Mouse (Mus musculus): Measurements from ENCODE around the gene Hsd3b5.
"Not testable (repeated sequence)": the region's sequence is repeated elsewhere in the genome, so short reads cannot be mapped to it uniquely, and the experiment has no call there.

Gene Hsd3b5

DNA sequence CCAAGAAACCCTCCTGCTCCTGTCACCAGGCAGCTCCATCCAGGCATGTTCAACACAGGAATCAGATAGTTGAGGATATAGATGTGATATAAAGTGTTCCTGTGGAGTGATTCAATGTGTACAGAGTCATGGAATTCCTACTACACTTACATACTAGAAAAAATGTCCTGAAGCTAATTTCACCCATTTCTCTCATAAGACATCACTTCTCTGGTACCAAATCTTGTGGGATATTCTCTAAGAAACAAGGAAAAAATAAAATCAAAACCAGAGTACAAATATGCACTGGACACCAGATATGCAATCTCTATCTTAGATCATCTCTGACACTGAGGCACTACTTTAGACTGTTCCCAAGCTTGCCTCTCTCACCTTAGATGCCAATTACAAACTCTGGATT, at the start of gene Hsd3b5:
TSS of gene Hsd3b5 (minus strand) at position 101 of the 400 bp plus-strand sequence.
- no peak for DNase-seq (ENCODE audit: low read depth, low spot score)

GRCm38 (mm10) chr3:98635145-98635544, 5.1 kb upstream of the Hsd3b5 start:
- DNase-seq (ENCODE audit: low read depth, low spot score), result no peak

DNA sequence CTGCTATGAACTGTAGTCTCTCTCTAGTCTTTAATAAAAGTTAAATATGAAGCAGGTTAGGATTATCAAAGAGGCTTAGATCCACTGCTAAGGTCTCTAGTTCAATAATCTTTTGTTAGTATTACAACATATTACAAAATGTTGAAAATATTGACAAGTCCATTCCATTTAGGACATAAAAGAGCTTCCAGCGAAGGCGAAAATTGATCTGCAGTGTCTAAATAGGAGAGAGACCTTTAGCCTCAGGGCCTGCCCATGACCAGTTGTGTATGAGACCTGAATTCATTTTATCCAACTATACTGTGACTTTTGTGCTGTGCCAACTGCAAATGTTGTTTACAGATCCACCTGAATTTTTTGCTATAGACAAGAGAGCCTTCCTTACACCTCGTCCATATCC, 419 bp downstream of the Hsd3b5 start:
- DNase-seq (ENCODE audit: low read depth, low spot score), result no peak

DNA sequence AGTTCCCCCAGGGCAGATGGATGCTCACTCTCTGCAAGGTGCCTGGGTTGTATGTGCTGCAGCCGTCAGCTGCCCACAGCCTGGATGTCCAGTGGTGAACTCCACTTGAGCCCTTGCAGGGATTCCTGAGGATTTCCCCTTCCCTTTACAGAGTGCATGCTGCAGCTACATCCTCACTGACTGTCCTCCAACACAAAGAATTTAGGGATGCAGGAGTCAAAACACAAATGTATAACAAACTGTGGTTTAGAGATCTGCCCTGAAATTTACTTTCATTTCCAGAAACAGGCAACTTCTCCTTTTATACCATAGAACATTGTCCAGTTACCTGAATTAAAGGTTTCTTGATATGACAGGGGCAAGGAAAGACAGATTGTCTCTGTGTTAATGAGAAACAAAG, 13.3 kb downstream of the Hsd3b5 start:
- not testable (repeated sequence) for DNase-seq (ENCODE audit: low read depth, low spot score)

DNA sequence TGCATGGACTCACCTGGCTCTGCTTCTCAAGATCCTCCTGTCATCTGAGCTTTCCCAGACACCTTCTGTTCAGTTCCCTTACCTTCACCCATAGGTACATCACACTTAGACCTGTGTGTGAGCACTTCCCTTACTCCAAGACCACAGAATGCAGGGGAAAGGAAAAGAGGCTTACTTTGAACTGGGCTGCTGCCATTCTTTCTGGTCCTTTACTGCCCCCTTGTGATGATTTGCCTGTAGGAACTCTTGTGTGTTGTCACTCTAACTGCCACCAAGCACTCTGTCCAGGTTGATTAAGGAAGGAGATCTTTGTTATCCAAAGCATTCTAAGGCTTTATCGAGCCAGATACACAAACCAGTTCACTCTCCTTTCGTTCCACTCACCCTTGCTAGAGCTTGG, 13.8 kb downstream of the Hsd3b5 start:
- not testable (repeated sequence) for DNase-seq (ENCODE audit: low read depth, low spot score)

- DNase-seq (ENCODE audit: low read depth, low spot score), result not testable (repeated sequence)
Observed at GRCm38 (mm10) chr3:98614406-98614927, 15.6 kb downstream of the Hsd3b5 start.

DNA sequence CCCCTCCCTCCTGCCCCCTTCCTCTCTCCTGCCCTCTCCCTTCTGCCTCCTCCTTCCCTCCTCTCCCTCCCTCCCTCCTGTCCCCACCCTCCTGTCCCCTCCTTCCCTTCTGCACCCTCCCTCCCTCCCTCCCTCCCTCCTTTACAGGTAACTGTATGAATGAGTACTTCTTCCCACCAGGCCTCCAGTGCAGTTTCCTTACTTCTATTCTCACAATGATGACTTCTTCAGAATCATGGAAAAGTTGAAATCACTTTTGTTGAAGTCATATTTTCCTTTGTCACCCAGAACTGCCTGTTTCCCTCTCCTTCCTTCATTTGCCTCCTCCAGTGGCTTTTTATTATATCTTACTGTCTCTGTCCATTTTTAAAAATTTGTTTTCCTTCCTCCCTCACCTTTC, 16.1 kb downstream of the Hsd3b5 start:
- no peak for DNase-seq (ENCODE audit: low read depth, low spot score)

DNA sequence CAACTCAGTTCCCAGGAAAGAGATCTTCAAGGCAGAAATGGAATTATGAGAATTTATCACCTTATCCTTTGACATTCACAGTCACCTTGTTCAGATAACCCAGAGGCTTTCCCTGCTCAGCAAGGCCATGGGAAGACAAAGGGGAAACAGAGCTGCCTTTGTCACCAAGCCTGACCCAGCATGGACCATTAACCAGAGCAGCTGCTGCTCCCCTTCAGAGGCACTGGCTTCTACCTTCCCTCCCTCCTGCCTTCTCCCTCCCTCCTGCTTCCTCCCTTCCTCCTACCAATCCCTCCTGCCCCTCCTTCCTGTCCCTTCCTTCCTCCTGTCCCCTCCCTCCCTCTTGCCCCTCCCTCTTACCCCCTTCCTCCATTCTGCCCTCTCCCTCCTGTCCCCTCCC, 16.5 kb downstream of the Hsd3b5 start:
- DNase-seq (ENCODE audit: low read depth, low spot score), result not testable (repeated sequence)

DNA sequence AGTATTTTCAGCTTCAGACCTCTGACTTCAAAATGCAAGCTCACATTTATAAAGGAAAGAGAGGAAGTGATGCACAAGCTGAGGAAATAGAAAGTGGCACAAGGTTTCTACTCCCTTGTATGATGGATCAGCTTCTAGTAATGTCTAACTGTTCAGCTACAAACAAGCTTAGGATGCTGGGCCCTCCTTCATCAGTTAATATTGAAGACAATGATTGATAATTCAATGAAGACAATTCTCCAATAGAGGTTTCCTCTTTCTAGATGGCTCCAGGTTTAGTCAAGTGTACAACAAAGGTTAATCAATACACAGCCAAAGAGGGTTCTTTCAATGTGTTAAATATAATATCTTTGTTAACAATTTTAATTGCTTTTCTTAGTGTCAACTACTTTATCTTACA, 41.3 kb downstream of the Hsd3b5 start, which contains the start of gene Gm10681:
TSS of gene Gm10681 (minus strand) at position 101 of the 400 bp plus-strand sequence.
- no peak for DNase-seq (ENCODE audit: low read depth, low spot score)

GRCm38 (mm10) chr3:98587721-98588120, 42.3 kb downstream of the Hsd3b5 start:
- DNase-seq (ENCODE audit: low read depth, low spot score), result no peak

DNA sequence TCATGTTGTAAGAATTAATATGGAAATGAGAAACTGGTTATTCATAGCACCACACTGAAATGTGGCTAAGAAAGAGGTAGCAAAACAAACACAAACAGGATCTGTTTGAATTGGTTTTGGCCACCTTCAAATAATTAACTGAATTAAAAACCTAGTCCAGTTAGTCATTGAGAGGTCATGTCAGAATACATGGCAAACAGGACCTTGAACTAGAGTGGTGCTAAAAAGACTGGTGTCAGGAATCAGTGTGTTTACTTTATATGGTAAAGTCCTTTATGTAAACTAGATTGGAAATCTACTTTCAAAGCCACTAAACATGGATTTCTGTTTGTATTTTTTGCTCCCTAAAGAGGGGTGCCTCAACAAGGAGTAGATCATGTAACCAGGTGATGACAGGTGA, 47.4 kb downstream of the Hsd3b5 start:
- DNase-seq (ENCODE audit: low read depth, low spot score), result not testable (repeated sequence)

- DNase-seq (ENCODE audit: low read depth, low spot score), result not testable (repeated sequence)
Observed at GRCm38 (mm10) chr3:98582202-98582601, 47.9 kb downstream of the Hsd3b5 start.

DNA sequence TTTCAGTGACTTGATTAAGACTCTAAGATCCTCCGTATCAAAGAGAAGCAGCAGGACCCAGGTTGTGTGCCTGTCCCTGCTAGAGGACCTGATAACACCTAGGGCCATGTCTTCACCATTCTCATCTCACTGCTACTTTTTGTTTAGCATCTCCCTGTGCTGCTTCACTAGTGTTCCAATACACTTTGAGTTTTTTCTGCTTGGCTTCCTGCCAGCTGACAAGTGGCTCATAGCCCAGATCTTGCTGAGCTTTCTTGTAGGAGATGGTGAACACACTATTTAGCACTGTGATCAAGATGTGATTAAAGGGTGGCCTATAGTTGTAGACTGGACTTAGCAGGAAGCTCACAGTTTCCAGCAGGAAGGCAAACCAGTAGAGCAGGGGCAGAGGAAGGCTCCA, 49.0 kb downstream of the Hsd3b5 start:
- peak; percentile 32 for DNase-seq (ENCODE audit: low read depth, low spot score)

Data from telencephalon, adult 2 months (tissue).